Mouse (Mus musculus) lung, postnatal 0 days (tissue): Measurements from ENCODE around the gene Nenf.

Experiments
- CTCF ChIP-seq: IDR thresholded peaks from 2 replicates; pipeline ENCODE4 v1.5.1; 2016; ENCODE audit warnings: antibody characterized with exemption, mild to moderate bottlenecking
- EP300 ChIP-seq: IDR thresholded peaks from 2 replicates; pipeline ENCODE4 v1.6.1; 2016; ENCODE audit warnings: antibody characterized with exemption, mild to moderate bottlenecking, control low read depth

DNA sequence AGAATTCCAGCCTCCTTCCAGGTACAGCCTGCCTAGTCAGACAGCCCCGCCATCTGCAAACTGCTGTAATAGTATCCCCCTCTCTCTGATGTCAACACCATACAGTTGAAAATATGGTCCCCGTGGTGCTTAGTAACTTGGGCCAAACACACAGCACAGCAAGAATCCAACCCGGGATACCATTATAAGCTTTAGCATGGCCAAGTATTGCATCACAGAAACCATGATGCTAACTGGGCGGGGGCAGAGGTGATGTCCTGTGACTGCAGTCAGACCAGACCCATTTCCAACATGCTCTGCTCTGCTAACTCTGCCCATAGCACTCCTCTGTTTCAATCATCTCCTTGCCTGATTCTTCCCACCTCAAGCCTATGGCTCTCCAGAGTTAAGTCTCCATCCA, 4.1 kb downstream of the Nenf start:
- TF ChIP-seq CTCF (no peak), EP300 (no peak)
